Mouse (Mus musculus) embryonic facial prominence, embryonic 11.5 days (tissue): Measurements from ENCODE around the gene Gm10471. TPM values are rescaled to one million over a fixed set of nuclear protein-coding genes. Genes with fewer than 3 reads are reported as not detected.

Experiments used
- polyA plus RNA-seq: library from polyadenylated mRNA; unstranded; fragments of >200 nt; fragmentation: Nextera tagmentation; extraction: Ambion mirVana; gene quantifications from 2 replicates; pipeline ENCODE4 v1.2.1, GENCODE M21; 2014

Gm10471 gene
- polyA plus RNA-seq, 1 experiment from 2014 or later = not detected

Other genes with a start within 250 kb of the Gm10471 start
- gene Gm21663, start 146.9 kb downstream of the Gm10471 start, polyA plus RNA-seq = not detected in 2 replicates
- not detected in 2 replicates for gene Gm21671, start 134.9 kb downstream of the Gm10471 start, polyA plus RNA-seq
- gene Gm21680, start 116.6 kb downstream of the Gm10471 start, polyA plus RNA-seq = not detected in 2 replicates
- not detected in 2 replicates for gene Gm21698, start 100.6 kb downstream of the Gm10471 start, polyA plus RNA-seq
- not detected in 2 replicates for gene Gm1979, start 84.5 kb downstream of the Gm10471 start, polyA plus RNA-seq
- gene Gm5862, start 66.4 kb downstream of the Gm10471 start, polyA plus RNA-seq = not detected in 2 replicates
- not detected in 2 replicates for gene Speer4a, start 49.7 kb downstream of the Gm10471 start, polyA plus RNA-seq
- not detected in 2 replicates for gene Gm7347, start 30.7 kb downstream of the Gm10471 start, polyA plus RNA-seq
- not detected in 2 replicates for gene 5031410I06Rik, start 16.1 kb upstream of the Gm10471 start, polyA plus RNA-seq
- not detected in 2 replicates for gene Gm10220, start 32.1 kb upstream of the Gm10471 start, polyA plus RNA-seq
- not detected in 2 replicates for gene Gm7361, start 168.4 kb upstream of the Gm10471 start, polyA plus RNA-seq